16 mouse cellular contexts compared by ENCODE assay signal in the genomic region with DNA sequence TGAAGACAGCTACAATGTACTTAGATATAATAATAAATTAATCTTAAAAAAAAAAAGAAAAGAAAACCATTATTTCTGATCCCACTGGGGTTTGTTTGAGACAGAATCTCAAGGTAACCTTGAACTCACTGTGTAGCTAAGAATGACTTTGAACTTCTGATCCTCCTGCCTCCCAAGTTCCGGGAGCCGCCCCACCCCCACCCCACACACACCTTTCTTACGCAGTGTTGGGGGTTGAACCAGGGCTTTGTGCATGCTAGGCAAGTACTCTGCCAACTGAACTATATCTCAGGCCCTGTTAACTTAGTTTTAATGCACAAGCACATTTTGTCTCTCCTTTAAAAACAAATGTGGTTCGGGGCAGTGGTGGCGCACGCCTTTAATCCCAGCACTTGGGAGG.
"Had no signal": no experiment of that assay in that cellular context is flagged by ENCODE, and none has a peak within 500 bp of the region (broad histone marks: within the 10 kb centered on the region; RNA-seq: fewer than 3 reads in every experiment).

No protein-coding gene starts in this region.

- DNase-seq: cerebellum, adult 9-10 months; cerebellum, adult 9-11 months; cerebellum, postnatal 10 days; cerebellum, postnatal 14 days; cerebellum, postnatal 25 days; cerebellum, postnatal 36 days; embryo, embryonic 11 days; forebrain, postnatal 0 days; gastrocnemius, adult 2 months; gastrocnemius, postnatal 10 days; gastrocnemius, postnatal 14 days; gastrocnemius, postnatal 25 days; gastrocnemius, postnatal 36 days; heart, adult 11 months; heart, adult 18-20 months; heart, adult 2 months had no signal
